Mouse (Mus musculus) bone marrow macrophage, adult 2 months (primary cell): Measurements from ENCODE around the gene Rabep1.

Experiments
- CTCF ChIP-seq: IDR thresholded peaks from 2 replicates; pipeline ENCODE4 v1.5.1; 2012; ENCODE audit warnings: low read depth, mild to moderate bottlenecking, low read length, moderate library complexity
- POLR2A ChIP-seq: IDR thresholded peaks from 2 replicates; pipeline ENCODE4 v1.6.1; 2012; ENCODE audit warnings: mild to moderate bottlenecking, low read depth, low read length, borderline replicate concordance

DNA sequence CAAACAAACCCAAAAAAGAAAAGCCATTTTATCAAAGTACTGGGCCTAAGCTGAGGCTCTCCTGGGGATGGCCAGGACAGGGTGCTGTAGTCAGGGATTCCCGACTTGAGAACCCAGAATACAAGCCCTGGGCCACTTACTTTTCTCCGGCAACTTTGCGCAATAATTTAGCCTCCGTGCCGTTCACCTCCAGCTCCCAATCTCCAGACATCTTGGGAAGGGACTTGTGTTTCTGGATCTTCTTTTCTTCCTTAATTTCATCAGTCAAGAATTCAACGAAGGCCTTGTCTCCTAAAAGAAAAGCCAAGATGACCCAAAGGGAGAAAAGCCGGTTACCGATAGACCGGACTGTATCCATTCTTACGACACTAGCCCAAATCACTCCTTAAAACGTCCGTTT, 137.5 kb downstream of the Rabep1 start:
- TF ChIP-seq CTCF (no peak), POLR2A (no peak)
